Mouse (Mus musculus) brain, embryonic 14.5 days (tissue): ENCODE results near the gene Plcl2.

Experiments
- CTCF ChIP-seq: fragments of 200-500 bp; IDR thresholded peaks from 2 replicates; pipeline ENCODE4 v1.5.1; 2012; ENCODE audit warnings: inconsistent platforms, mild to moderate bottlenecking, moderate library complexity, borderline replicate concordance; ENCODE audit not compliant: insufficient read depth, insufficient read length; ENCODE audit errors: extremely low read depth
- POLR2A ChIP-seq: fragments of 200-500 bp; IDR thresholded peaks from 2 replicates; pipeline ENCODE4 v1.6.1; 2012; ENCODE audit warnings: mild to moderate bottlenecking, inconsistent platforms, borderline replicate concordance; ENCODE audit not compliant: poor library complexity, insufficient read depth, insufficient read length, severe bottlenecking; ENCODE audit errors: extremely low read depth

DNA sequence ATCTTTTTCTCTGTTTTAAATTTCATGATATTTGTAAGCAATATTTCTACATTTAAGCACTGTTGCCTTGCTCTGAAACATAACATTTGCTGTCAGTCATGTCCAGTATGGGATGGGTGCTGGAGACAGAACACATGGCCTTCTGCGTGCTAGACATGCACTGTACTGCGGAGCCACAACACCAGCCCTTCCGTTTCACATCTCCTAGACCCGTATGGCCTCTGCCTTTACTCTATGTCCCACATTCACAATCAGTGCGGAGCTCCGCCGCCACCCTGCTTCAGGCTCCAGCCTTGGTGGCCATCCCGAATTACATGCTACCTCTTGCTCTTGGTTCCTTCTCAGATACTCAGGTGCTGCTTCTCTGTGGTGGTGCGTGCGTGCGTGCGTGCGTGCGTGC lies 168.1 kb downstream of the Plcl2 start:
- TF ChIP-seq CTCF (no peak), POLR2A (no peak)
